Mouse (Mus musculus) CH12.LX (cell line): Measurements from ENCODE around the gene Ncl.

Source experiments
- CTCF ChIP-seq, 2 experiments: IDR thresholded peaks in 1 of 2; conservative IDR thresholded peaks in 1 of 2; 2 replicates each; pipeline ENCODE4 v1.5.1; 2011 to 2012; ENCODE audit warnings: low read depth in 2 of 2, low read length in 2 of 2, improper control_type of control experiment in 1 of 2, inconsistent platforms in 1 of 2, mild to moderate bottlenecking in 1 of 2, moderate library complexity in 1 of 2
- JUND ChIP-seq: conservative IDR thresholded peaks from 2 replicates; pipeline ENCODE4 v1.6.1; 2011; ENCODE audit warnings: low read depth, low read length, improper control_type of control experiment
- MEF2A ChIP-seq: IDR thresholded peaks from 2 replicates; pipeline ENCODE4 v1.6.1; 2014; ENCODE audit warnings: low read depth, mild to moderate bottlenecking, inconsistent platforms, low read length, improper control_type of control experiment, borderline replicate concordance
- POLR2A ChIP-seq: IDR thresholded peaks from 2 replicates; pipeline ENCODE4 v1.6.1; 2011; ENCODE audit warnings: low read depth, mild to moderate bottlenecking, improper control_type of control experiment, low read length
- ZMIZ1 ChIP-seq: IDR thresholded peaks from 2 replicates; pipeline ENCODE4 v1.6.1; 2012; ENCODE audit warnings: low read depth, mild to moderate bottlenecking, inconsistent platforms, low read length, improper control_type of control experiment

GRCm38 (mm10) chr1:86391425-86391824, 32.2 kb upstream of the Ncl start:
- TF ChIP-seq MEF2A: no peak
- no peak for TF ChIP-seq CTCF (conservative IDR thresholded peaks at IDR 0.05 in 1 of 2, IDR thresholded peaks at IDR 0.05 in 1 of 2; ENCODE audit: low read depth in 2 of 2, low read length in 2 of 2)
- TF ChIP-seq POLR2A: no peak
- no peak for TF ChIP-seq JUND
- no peak for TF ChIP-seq ZMIZ1
